Mouse (Mus musculus): ENCODE data around the gene Fkbp2. TPM values are rescaled to one million over a fixed set of nuclear protein-coding genes. Genes with fewer than 3 reads are reported as not detected.

Gene Fkbp2
- polyA plus RNA-seq, 1 experiment from 2014 or later: 125 TPM

DNA sequence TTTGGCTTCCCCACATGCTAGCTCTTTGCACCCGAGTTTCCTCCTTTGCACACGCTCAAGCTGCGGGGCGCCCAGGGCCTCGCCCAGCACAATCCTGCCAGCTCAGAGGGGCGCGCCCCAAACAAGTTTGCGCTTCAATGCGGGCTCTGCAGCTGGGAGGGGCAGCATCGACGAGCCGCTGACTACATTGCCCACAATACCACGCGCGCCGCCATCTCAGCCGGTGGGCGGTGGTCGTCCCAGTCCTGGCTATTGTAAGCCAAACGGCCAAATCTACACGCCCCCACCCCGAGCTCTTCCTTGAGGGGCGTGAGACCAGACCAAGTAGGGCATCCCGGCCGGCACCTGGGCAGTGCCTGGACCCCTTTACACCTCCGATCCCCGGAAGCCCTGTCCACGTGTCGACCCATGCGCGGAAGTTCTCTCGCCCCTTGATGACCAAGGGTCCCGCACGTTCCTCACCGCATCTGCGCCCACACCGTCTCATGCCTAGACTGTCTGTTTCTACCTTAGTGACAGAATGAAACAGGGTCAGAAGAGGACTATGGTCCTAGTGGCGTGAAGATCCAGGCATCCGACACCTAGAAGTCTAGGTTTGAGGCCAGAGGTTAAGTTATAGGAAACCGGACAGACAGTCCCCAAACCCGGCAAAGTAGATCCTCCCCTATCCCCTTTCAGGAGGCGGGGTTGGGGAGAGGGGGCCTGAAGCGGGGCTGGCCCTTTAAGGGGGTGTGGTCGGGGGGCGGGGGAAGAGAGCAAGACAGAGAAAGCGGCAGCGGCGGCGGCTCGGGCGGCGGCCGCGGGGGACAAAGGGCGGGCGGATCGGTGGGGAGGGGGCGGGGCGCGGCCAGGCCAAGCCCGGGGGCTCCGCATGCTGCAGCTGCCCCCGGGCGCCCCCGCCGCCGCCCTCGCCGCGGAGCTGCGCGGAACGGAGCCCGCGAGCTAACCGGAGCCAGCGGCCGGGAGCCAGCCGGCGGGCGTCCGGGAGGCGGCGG is 5.8 kb downstream of the Fkbp2 start, which contains the start of gene Ppp1r14b:
Ppp1r14b (plus strand) TSS at position 758 of the 995 bp plus-strand sequence.
- 1% methylated on average over 52 of the region's 84 CpGs for WGBS
- H3K9ac ChIP-seq (ENCODE audit: low read length): peak within 1 kb of the TSS; percentile 78
- peak within 1 kb of the TSS; percentile 73 for H3K4me3 ChIP-seq (ENCODE audit: low read length)
- H3K27ac ChIP-seq (ENCODE audit: low read length): peak within 1 kb of the TSS; percentile 92
- H3K4me1 ChIP-seq (replicated peaks; ENCODE audit: control insufficient read depth, insufficient read depth, low read length): peaks cover 45% of the 10 kb centered on the region
- ATAC-seq (ENCODE audit: low read depth): peak; percentile 74
- H3K36me3 ChIP-seq (ENCODE audit: control insufficient read depth, insufficient read depth, low read length): peaks cover 7% of the 10 kb centered on the region
- H3K27me3 ChIP-seq (ENCODE audit: control insufficient read depth, insufficient read depth, low read depth, low read length): no peaks in the 10 kb centered on the region
- H3K9me3 ChIP-seq (ENCODE audit: control insufficient read depth, low read length): no peaks in the 10 kb centered on the region
- H3K4me2 ChIP-seq (ENCODE audit: low read depth, low read length): peak within 1 kb of the TSS; percentile 90

DNA sequence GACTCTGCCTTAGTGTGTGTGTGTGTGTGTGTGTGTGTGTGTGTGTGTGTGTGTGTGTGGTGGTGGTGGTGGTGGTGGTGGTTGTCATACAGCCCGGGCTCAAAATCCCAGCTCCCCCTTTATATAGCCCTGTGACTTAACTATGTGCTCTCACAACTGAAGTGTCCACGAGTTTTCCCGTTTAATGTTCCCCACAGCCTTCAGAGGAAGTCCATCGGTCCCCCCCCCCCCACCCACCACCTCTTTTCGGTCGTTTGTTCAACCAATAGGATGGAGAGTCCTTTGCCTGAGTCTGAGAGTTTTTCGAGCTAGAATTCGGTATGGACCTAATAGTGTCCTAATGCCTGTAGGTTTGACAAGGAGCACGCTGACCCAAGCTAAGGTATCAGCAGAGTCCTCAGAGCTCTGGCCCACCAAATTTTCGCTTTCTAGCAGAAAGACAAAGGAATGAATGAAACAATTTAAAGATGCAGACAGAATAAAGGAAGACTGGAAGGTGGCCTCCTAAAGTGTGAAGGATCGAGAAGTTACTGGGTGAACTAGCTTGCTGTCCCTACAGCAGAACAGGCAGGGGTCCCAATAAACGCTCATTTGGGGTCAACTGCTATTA is 6.6 kb downstream of the Fkbp2 start:
- Histone ChIP-seq H3K27ac (ENCODE audit: low read length) (peak overlapping the region; percentile 34; the same call in 1 of the 2 replicates), H3K4me3 (ENCODE audit: low read length) (peak overlapping the region; percentile 73), H3K36me3 (ENCODE audit: control insufficient read depth, insufficient read depth, low read length) (peaks cover 7% of the 10 kb centered on the region), H3K9me3 (ENCODE audit: control insufficient read depth, low read length) (no peaks in the 10 kb centered on the region), H3K4me1 (replicated peaks; ENCODE audit: control insufficient read depth, insufficient read depth, low read length) (peaks cover 40% of the 10 kb centered on the region), H3K9ac (ENCODE audit: low read length) (peak overlapping the region; percentile 78), H3K4me2 (ENCODE audit: low read depth, low read length) (peak overlapping the region; percentile 90), H3K27me3 (ENCODE audit: control insufficient read depth, insufficient read depth, low read depth, low read length) (no peaks in the 10 kb centered on the region)
- ATAC-seq (ENCODE audit: low read depth): no peak
- WGBS: 29% methylated on average over 12 of the region's 12 CpGs

DNA sequence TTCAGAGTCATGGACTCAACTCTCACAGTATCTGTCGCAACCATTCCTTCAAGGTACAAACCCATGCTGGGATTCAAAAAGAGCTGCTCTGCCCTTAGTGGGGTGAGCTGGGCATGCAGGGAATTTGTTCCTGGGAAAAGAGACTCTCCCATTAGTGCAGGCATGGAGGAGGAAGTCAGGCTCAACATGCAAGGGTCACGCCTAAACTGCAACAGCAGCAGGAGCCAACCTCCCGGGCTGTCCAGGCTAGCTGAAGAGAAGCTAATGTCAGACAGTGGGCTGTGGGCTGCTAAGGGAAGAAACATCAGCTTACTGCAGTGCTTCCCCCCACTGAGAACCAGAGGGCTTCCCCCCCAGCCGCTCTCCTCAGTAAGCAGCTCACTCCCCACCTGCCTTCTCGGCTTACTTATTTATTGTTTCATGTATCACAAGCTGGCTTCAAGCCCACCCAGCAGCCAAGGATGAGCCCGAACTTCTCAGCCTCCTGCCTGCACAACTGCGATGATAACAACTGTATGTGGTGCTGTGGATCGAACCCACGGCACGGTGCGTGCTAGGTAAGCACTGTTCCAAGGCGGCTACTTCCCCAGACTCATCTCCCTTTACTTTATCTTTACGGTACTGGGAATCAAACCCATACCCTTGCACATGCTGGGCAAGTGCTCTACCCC is 7.9 kb downstream of the Fkbp2 start:
- Histone ChIP-seq H3K4me1 (replicated peaks; ENCODE audit: control insufficient read depth, insufficient read depth, low read length) (peaks cover 39% of the 10 kb centered on the region), H3K9ac (ENCODE audit: low read length) (no peak overlapping the region), H3K4me3 (ENCODE audit: low read length) (no peak overlapping the region), H3K27ac (ENCODE audit: low read length) (no peak overlapping the region), H3K9me3 (ENCODE audit: control insufficient read depth, low read length) (no peaks in the 10 kb centered on the region), H3K27me3 (ENCODE audit: control insufficient read depth, insufficient read depth, low read depth, low read length) (no peaks in the 10 kb centered on the region), H3K36me3 (ENCODE audit: control insufficient read depth, insufficient read depth, low read length) (peaks cover 2% of the 10 kb centered on the region), H3K4me2 (ENCODE audit: low read depth, low read length) (no peak overlapping the region)
- 76% methylated on average over 13 of the region's 13 CpGs for WGBS
- no peak for ATAC-seq (ENCODE audit: low read depth)

DNA sequence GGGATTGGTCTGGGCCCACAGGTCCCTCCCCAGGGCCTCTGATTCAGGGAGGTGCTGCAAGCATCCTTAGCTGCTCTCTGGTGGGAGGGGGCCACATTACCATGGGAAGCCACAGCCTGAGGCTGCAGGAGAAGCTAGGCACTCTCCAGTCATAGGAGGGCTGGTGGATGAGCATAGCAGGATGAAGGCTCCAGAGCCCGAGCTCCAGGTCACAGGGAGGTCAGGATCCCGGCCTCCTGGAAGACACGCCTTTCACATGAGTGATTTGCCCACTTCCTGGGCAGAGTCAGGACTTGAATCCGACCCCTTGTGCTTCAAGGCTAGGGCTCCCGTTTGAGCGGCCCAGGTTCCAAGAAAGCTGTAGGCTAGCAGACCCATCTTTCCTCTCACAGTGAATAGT is 8.7 kb downstream of the Fkbp2 start:
- Histone ChIP-seq H3K9ac (ENCODE audit: low read length) (no peak overlapping the region), H3K36me3 (ENCODE audit: control insufficient read depth, insufficient read depth, low read length) (no peaks in the 10 kb centered on the region), H3K4me1 (replicated peaks; ENCODE audit: control insufficient read depth, insufficient read depth, low read length) (peaks cover 34% of the 10 kb centered on the region), H3K4me3 (ENCODE audit: low read length) (no peak overlapping the region), H3K4me2 (ENCODE audit: low read depth, low read length) (no peak overlapping the region), H3K27ac (ENCODE audit: low read length) (no peak overlapping the region), H3K27me3 (ENCODE audit: control insufficient read depth, insufficient read depth, low read depth, low read length) (no peaks in the 10 kb centered on the region), H3K9me3 (ENCODE audit: control insufficient read depth, low read length) (no peaks in the 10 kb centered on the region)
- ATAC-seq (ENCODE audit: low read depth): no peak
- 33% methylated on average over 6 of the region's 6 CpGs for WGBS

DNA sequence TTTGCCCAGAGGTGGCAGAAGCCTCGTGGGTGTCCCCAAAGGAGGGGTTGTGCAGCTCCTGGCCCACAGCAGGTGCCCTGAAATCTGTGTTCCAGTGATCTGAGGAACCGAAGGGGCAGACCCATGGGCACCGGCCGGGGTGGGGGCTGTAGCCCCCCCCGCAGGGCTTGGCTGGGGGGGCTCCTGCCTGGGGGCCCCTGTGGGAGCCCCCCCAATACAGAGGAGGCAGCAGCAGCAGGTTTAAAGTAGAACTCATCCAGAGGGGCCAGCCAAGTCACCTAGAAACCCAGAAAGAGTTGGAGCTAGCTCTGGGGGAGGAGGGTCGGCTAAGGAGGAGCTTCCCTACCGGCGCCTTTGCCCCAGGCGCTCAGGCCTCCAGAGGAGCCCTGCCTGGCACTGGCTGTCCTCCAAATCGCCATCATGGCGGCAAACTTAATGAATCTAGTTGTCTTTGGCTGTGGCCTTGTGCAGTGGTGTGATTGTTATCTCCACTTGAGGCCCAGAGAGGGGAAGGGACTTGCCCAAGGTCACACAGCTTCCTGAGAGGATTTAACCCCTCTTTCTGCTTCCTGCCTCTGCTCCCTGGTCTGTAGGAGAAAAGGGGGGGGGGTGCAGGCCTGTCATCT is 9.7 kb downstream of the Fkbp2 start:
- Histone ChIP-seq H3K4me1 (replicated peaks; ENCODE audit: control insufficient read depth, insufficient read depth, low read length) (peaks cover 24% of the 10 kb centered on the region), H3K27me3 (ENCODE audit: control insufficient read depth, insufficient read depth, low read depth, low read length) (no peaks in the 10 kb centered on the region), H3K4me3 (ENCODE audit: low read length) (no peak overlapping the region; the same call in 1 of the 2 replicates), H3K9me3 (ENCODE audit: control insufficient read depth, low read length) (no peaks in the 10 kb centered on the region), H3K27ac (ENCODE audit: low read length) (no peak overlapping the region; the same call in 1 of the 2 replicates), H3K9ac (ENCODE audit: low read length) (peak overlapping the region; percentile 55), H3K36me3 (ENCODE audit: control insufficient read depth, insufficient read depth, low read length) (peaks cover 8% of the 10 kb centered on the region), H3K4me2 (ENCODE audit: low read depth, low read length) (peak overlapping the region; percentile 79)
- WGBS: 21% methylated on average over 11 of the region's 11 CpGs
- ATAC-seq (ENCODE audit: low read depth): no peak

DNA sequence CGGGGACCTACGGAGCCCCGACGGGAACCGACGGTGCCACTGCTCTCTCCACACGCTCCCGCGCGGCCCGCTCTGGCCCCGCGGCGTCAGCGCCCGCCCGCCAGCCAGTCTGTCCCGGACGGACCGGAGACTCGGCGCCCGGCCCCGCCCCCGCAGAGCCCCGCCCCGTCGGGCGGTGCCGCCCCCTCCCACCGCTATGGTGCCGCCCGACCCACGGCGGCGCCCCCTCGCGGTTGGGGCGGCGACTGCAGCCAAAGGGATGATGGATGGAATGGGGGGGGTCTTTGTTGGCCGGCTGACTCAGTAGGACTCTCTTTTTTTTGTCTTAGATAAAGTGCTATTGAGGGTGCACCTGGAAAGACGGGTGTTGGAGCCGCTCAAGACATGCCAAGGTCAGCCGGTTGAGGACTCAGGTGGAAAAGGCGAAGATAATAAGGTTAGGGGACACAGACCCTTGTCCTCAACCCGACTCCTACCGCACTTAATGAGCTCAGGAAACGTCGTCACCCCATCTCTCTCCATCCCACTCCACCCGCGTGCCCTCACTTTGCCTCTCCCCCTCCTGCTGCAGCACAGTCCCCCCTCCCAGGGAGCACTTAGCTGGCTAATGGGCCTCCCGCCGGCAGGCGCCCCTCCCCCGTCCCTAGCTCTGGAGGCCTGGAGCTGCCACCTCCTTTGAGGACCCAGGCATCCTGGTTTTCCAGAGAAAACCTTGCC is 10.5 kb downstream of the Fkbp2 start:
- peak overlapping the region; percentile 77 for H3K4me3 ChIP-seq (ENCODE audit: low read length)
- H3K27ac ChIP-seq (ENCODE audit: low read length): 0 out of 2 replicates have a peak overlapping the region, but pooled peaks have one; percentile 43
- H3K4me2 ChIP-seq (ENCODE audit: low read depth, low read length): peak overlapping the region; percentile 79
- peaks cover 24% of the 10 kb centered on the region for H3K4me1 ChIP-seq (replicated peaks; ENCODE audit: control insufficient read depth, insufficient read depth, low read length)
- ATAC-seq (ENCODE audit: low read depth): peak; percentile 82
- peak overlapping the region; percentile 87 for H3K9ac ChIP-seq (ENCODE audit: low read length)
- no peaks in the 10 kb centered on the region for H3K9me3 ChIP-seq (ENCODE audit: control insufficient read depth, low read length)
- 1% methylated on average over 52 of the region's 55 CpGs for WGBS
- no peaks in the 10 kb centered on the region for H3K27me3 ChIP-seq (ENCODE audit: control insufficient read depth, insufficient read depth, low read depth, low read length)
- peaks cover 13% of the 10 kb centered on the region for H3K36me3 ChIP-seq (ENCODE audit: control insufficient read depth, insufficient read depth, low read length)

DNA sequence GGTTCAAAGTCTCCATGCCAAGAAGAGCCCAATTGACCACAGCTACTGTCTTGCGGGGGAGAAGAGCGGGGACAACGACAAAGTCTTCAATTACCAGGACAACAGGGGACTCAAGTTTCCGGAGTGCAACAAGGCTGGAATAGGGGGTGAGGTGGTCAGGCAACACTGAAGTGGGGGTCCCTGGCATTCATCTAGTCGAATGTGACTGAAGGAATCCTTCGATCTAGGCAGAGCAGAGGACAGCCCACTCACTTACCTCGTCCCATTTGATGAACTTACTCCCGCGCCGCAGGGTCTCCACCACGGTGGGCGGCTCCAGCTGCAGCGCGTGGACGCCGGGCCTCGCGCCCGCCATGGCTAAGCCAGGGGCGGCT is 11.0 kb downstream of the Fkbp2 start:
- no peak; the same call in 1 of the 2 replicates for ATAC-seq (ENCODE audit: low read depth)
- peaks cover 24% of the 10 kb centered on the region for H3K4me1 ChIP-seq (replicated peaks; ENCODE audit: control insufficient read depth, insufficient read depth, low read length)
- H3K9me3 ChIP-seq (ENCODE audit: control insufficient read depth, low read length): no peaks in the 10 kb centered on the region
- peaks cover 18% of the 10 kb centered on the region for H3K36me3 ChIP-seq (ENCODE audit: control insufficient read depth, insufficient read depth, low read length)
- WGBS: 0% methylated on average over 20 of the region's 20 CpGs
- 0 out of 2 replicates have a peak overlapping the region, but pooled peaks have one; percentile 43 for H3K27ac ChIP-seq (ENCODE audit: low read length)
- peak overlapping the region; percentile 87 for H3K9ac ChIP-seq (ENCODE audit: low read length)
- no peaks in the 10 kb centered on the region for H3K27me3 ChIP-seq (ENCODE audit: control insufficient read depth, insufficient read depth, low read depth, low read length)
- H3K4me2 ChIP-seq (ENCODE audit: low read depth, low read length): peak overlapping the region; percentile 79
- peak overlapping the region; percentile 77 for H3K4me3 ChIP-seq (ENCODE audit: low read length)

DNA sequence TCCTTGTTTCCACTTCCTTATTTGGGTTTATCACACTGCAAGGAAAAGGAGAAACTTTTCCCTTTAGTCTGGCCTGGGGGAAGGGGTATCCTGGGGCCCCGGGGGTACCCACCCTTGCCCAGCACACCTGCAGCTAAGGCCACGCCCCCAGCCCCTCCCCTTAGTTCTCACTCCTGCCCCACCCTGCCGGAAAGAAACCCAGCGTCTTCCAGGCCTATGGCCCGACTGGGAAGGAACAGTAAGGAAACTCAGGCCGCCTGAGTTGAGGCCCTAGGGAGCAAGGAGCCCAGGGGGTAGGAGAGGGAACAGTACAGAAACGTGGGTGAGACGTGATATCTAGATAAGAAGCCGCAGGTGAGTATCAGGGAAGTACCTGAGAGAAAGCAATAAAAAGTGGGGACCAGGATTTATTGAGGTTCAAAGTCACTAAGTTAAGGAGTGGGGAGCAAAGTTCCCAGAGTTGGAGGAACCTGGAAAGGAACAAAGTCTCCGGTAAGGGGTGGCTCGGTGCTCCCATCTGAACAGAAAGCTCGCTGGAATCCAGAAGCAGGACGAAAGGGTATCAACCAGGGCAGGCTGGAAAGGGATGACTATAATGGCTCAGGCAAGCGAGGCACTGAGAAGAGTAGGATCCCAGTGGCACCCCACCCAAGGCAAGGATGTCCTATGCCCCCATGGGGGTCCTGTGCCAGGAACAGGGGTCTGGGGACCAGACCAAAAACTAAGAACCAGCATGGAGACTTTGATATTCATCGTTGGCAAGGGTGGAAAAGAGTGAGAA is 11.6 kb downstream of the Fkbp2 start:
- Histone ChIP-seq H3K36me3 (ENCODE audit: control insufficient read depth, insufficient read depth, low read length) (peaks cover 20% of the 10 kb centered on the region), H3K4me2 (ENCODE audit: low read depth, low read length) (peak overlapping the region; percentile 79), H3K9me3 (ENCODE audit: control insufficient read depth, low read length) (no peaks in the 10 kb centered on the region), H3K9ac (ENCODE audit: low read length) (peak overlapping the region; percentile 87), H3K4me3 (ENCODE audit: low read length) (peak overlapping the region; percentile 77), H3K27ac (ENCODE audit: low read length) (peak overlapping the region; percentile 30; the same call in 1 of the 2 replicates), H3K4me1 (replicated peaks; ENCODE audit: control insufficient read depth, insufficient read depth, low read length) (peaks cover 21% of the 10 kb centered on the region), H3K27me3 (ENCODE audit: control insufficient read depth, insufficient read depth, low read depth, low read length) (no peaks in the 10 kb centered on the region)
- peak; percentile 10 for ATAC-seq (ENCODE audit: low read depth)
- WGBS: 5% methylated on average over 15 of the region's 15 CpGs

All from lung, embryonic 16.5 days (tissue).